Mouse (Mus musculus) heart, embryonic 14.5 days (tissue): ENCODE measurements around the gene Olfr198. TPM values are rescaled to one million over a fixed set of nuclear protein-coding genes. Genes with fewer than 3 reads are reported as not detected.
"Not testable (repeated sequence)": the region's sequence is repeated elsewhere in the genome, so short reads cannot be mapped to it uniquely, and the experiment has no call there.

Experiments
- ATAC-seq: fragments of 200-750 bp; cut with Nextera tagmentation; 2 replicates; pipeline ENCODE4 v1.8.0; 2017; ENCODE audit warnings: low read depth, moderate TSS enrichment; ENCODE audit not compliant: insufficient number of reproducible peaks, insufficient read depth, low FRiP score
- H3K27ac ChIP-seq, 2 experiments: fragments of 200-500 bp in 1 of 2; fragments of 300-500 bp in 1 of 2; sonication (generic) in 1 of 2; replicated peaks in 1 of 2; 2 replicates each; pipeline ENCODE4 v1.5.1; 2012 to 2014; ENCODE audit warnings: low read depth in 2 of 2, low read length in 2 of 2, control low read depth in 1 of 2, mild to moderate bottlenecking in 1 of 2, mixed read lengths in 1 of 2; ENCODE audit not compliant: control insufficient read depth in 1 of 2, insufficient read depth in 1 of 2
- H3K27me3 ChIP-seq: fragments of 300-500 bp; sonication (generic); 2 replicates; pipeline ENCODE4 v1.6.1; 2014; ENCODE audit warnings: mild to moderate bottlenecking, low read length, control low read depth; ENCODE audit not compliant: control insufficient read depth, insufficient read depth
- H3K36me3 ChIP-seq: fragments of 300-500 bp; sonication (generic); 2 replicates; pipeline ENCODE4 v1.6.1; 2014; ENCODE audit warnings: mild to moderate bottlenecking, control low read depth, low read length, mixed read lengths; ENCODE audit not compliant: control insufficient read depth, insufficient read depth
- H3K4me1 ChIP-seq, 2 experiments: fragments of 200-500 bp in 1 of 2; fragments of 300-500 bp in 1 of 2; sonication (generic) in 1 of 2; 2 replicates each; pipeline ENCODE4 v1.6.1; 2012 to 2014; ENCODE audit warnings: low read length in 2 of 2, control low read depth in 1 of 2, mixed read lengths in 1 of 2; ENCODE audit not compliant: control insufficient read depth in 2 of 2, insufficient read depth in 2 of 2
- H3K4me2 ChIP-seq: fragments of 300-500 bp; sonication (generic); 2 replicates; pipeline ENCODE4 v1.6.1; 2014; ENCODE audit warnings: mild to moderate bottlenecking, low read length
- H3K4me3 ChIP-seq, 2 experiments: fragments of 200-500 bp in 1 of 2; fragments of 300-500 bp in 1 of 2; sonication (generic) in 1 of 2; 2 replicates each; pipeline ENCODE4 v1.5.1; 2012 to 2014; ENCODE audit warnings: low read length in 2 of 2, mild to moderate bottlenecking in 2 of 2, control low read depth in 1 of 2, low read depth in 1 of 2, moderate library complexity in 1 of 2; ENCODE audit not compliant: control insufficient read depth in 1 of 2, insufficient read depth in 1 of 2
- H3K9ac ChIP-seq: fragments of 300-500 bp; sonication (generic); 2 replicates; pipeline ENCODE4 v1.6.1; 2014; ENCODE audit warnings: mild to moderate bottlenecking, low read length
- H3K9me3 ChIP-seq: fragments of 300-500 bp; sonication (generic); 2 replicates; pipeline ENCODE4 v1.6.1; 2016; ENCODE audit warnings: low read length, control low read depth; ENCODE audit not compliant: control insufficient read depth
- WGBS: fragments of 180-500 bp; shearing (Covaris S2); extraction: QIAGEN DNeasy Blood & Tissue Kit; methylation state at CpG from one replicate; pipeline ENCODE4 v1.1.7; 2014; 5-methylcytosine and 5-hydroxymethylcytosine counted together
- polyA plus RNA-seq: library from polyadenylated mRNA; unstranded; fragments of >200 nt; fragmentation: Nextera tagmentation; extraction: Ambion mirVana; gene quantifications from 2 replicates; pipeline ENCODE4 v1.2.1, GENCODE M21; 2014

The Olfr198 gene
- polyA plus RNA-seq = not detected in 2 replicates

DNA sequence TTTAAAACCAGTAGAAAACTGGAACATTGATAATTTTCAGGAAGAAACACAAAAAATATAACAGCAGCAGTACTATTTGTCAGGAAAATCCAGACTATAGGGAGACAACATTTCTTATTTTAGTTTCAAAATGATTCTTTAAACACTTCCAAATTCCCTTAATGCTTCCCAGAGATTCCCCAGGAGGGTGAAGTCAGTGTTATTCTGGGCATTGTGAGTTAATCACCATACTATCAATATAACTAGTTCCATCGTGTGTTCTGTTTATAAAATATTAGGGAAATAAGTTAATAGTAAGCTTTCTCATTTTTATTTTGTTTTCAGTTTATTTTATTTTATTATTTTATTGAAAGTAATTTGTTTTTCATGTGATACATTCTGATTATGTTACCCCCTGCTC is at the start of gene Olfr198:
TSS of gene Olfr198 (minus strand) at position 101 of the 400 bp plus-strand sequence.
- 40% methylated on average over 1 of the region's 1 CpGs for WGBS

DNA sequence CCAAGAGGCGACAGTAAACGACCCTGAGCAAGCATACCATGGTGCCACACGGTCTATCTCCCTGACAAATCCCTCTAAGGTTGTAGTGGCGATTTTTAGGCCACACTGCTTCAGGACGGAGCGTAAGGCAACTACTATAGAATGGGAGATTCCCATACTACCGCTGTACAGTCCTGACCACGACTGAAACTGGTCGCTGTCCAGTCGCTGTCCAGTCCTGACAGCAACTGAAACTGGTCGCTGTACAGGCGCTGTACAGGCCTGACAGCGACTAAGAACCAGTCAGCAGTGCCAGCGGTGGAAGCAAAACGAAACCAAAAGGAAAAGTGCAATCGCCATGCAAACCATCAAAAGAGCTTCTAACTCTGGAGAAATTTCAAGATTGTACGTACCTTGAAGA is 46.4 kb upstream of the Olfr198 start:
- H3K4me3 ChIP-seq = no peak overlapping the region
- no peak for ATAC-seq
- no peak overlapping the region for H3K27ac ChIP-seq
- H3K4me2 ChIP-seq = no peak overlapping the region
- 76% methylated on average over 17 of the region's 17 CpGs for WGBS
- H3K27me3 ChIP-seq = no peaks in the 10 kb centered on the region
- H3K9ac ChIP-seq = no peak overlapping the region
- peaks cover 3% of the 10 kb centered on the region; the same call in 1 of the 2 replicates for H3K9me3 ChIP-seq
- no peaks in the 10 kb centered on the region for H3K4me1 ChIP-seq
- H3K36me3 ChIP-seq = no peaks in the 10 kb centered on the region

More for the DNA sequence above, at the start of gene Olfr198:
- H3K27me3 ChIP-seq, H3K9me3 ChIP-seq, H3K4me3 ChIP-seq, ATAC-seq, H3K9ac ChIP-seq, H3K36me3 ChIP-seq, H3K4me1 ChIP-seq, H3K4me2 ChIP-seq, H3K27ac ChIP-seq: not testable (repeated sequence)

GRCm38 (mm10) chr16:59219667-59220066 is 16.3 kb upstream of the Olfr198 start, which contains the start of gene Olfr199:
Gene Olfr199 (minus strand): TSS chr16:59219767.
- H3K27ac ChIP-seq, H3K9me3 ChIP-seq, H3K9ac ChIP-seq, H3K4me1 ChIP-seq, H3K27me3 ChIP-seq, H3K4me3 ChIP-seq, H3K4me2 ChIP-seq, ATAC-seq, H3K36me3 ChIP-seq: not testable (repeated sequence)
- 51% methylated on average over 1 of the region's 1 CpGs for WGBS

DNA sequence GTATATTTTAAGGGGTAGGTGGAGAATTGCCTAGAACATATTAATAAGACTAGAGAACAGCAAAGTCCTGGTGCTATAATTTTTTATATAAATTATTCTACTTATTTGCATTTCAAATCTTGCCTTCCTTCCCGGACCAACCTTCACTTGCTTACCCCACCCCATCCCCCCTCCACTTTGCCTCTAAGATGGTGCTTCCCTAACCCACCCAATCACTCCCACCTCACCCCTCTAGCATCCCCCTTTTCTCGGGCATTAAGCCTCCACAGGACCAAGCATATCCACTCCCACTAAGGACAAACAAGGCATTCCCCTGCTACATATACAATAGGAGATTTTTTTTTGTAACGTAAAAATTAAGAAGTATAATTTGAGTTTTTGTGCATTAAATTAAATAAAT is 14.5 kb upstream of the Olfr198 start:
- H3K4me2 ChIP-seq, H3K27ac ChIP-seq, H3K9ac ChIP-seq, H3K36me3 ChIP-seq, H3K4me3 ChIP-seq, ATAC-seq, H3K4me1 ChIP-seq, H3K9me3 ChIP-seq, H3K27me3 ChIP-seq: not testable (repeated sequence)
- 55% methylated on average over 3 of the region's 3 CpGs for WGBS

DNA sequence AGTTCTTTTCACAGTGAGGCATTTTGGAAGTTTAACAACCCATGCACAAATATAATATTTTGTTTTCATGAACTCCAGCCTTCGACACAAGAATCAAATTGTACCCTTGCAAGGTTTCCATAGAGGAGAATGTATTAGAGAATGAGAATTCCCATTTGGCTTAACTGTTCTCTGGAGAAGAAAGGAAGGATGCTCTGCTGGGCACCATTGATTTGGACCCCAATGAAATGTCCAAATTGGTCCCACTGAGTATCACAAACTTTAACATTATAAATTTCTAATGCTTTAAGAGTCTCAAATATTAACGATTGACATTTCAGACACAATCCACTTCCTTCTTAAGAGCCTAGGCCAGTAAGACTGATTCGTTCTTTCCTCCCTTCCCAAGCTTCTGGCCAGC is 33.0 kb downstream of the Olfr198 start, which contains the start of gene Olfr196:
TSS of gene Olfr196 (minus strand) at position 101 of the 400 bp plus-strand sequence.
- no peaks in the 10 kb centered on the region for H3K4me1 ChIP-seq
- H3K36me3 ChIP-seq = no peaks in the 10 kb centered on the region
- no peak within 1 kb of the TSS for H3K4me2 ChIP-seq
- no peaks in the 10 kb centered on the region for H3K27me3 ChIP-seq
- no peak for ATAC-seq
- WGBS = 63% methylated on average over 3 of the region's 3 CpGs
- no peak within 1 kb of the TSS for H3K9ac ChIP-seq
- no peak within 1 kb of the TSS for H3K27ac ChIP-seq
- H3K4me3 ChIP-seq = no peak within 1 kb of the TSS
- peaks cover 6% of the 10 kb centered on the region for H3K9me3 ChIP-seq

DNA sequence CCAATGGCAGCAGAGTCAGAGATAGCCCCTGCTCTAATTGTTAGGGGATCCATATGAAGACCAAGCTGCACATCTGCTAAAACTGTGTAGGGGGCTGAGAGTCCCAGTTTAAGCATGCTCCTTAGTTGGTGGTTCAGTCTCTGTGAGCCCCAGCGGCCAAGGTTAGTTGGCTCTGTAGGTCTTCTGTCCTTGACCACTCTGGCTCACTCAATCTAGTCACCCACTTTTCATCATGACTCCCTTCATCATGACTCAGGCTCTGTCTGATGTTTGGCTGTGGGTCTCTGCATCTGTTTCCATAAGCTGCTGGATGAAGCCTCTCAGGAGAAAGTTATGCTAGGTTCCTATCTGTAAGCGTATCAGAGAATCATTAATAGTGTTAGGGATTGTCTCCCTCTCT is 51.3 kb downstream of the Olfr198 start:
- Histone ChIP-seq H3K9ac (no peak overlapping the region), H3K4me3 (no peak overlapping the region), H3K27me3 (no peaks in the 10 kb centered on the region), H3K36me3 (no peaks in the 10 kb centered on the region), H3K4me2 (no peak overlapping the region), H3K4me1 (no peaks in the 10 kb centered on the region), H3K27ac (no peak overlapping the region), H3K9me3 (no peaks in the 10 kb centered on the region)
- WGBS = 93% methylated on average over 2 of the region's 2 CpGs
- no peak for ATAC-seq

Other genes with a start within 250 kb of the Olfr198 start
- not detected in 2 replicates for gene Olfr183, start 208.2 kb downstream of the Olfr198 start, polyA plus RNA-seq
- not detected in 2 replicates for gene Olfr186, start 173.2 kb downstream of the Olfr198 start, polyA plus RNA-seq
- gene Olfr187, start 163.8 kb downstream of the Olfr198 start, polyA plus RNA-seq = not detected in 2 replicates
- not detected in 2 replicates for gene Olfr190, start 125.5 kb downstream of the Olfr198 start, polyA plus RNA-seq
- gene Olfr191, start 113.7 kb downstream of the Olfr198 start, polyA plus RNA-seq = not detected in 2 replicates
- gene Olfr193, start 91.7 kb downstream of the Olfr198 start, polyA plus RNA-seq = not detected in 2 replicates
- not detected in 2 replicates for gene Olfr194, start 82.5 kb downstream of the Olfr198 start, polyA plus RNA-seq
- not detected in 2 replicates for gene Olfr195, start 56.5 kb downstream of the Olfr198 start, polyA plus RNA-seq
- not detected in 2 replicates for gene Olfr196, start 33.1 kb downstream of the Olfr198 start, polyA plus RNA-seq
- gene Olfr199, start 16.2 kb upstream of the Olfr198 start, polyA plus RNA-seq = not detected in 2 replicates
- gene Olfr201, start 69.1 kb upstream of the Olfr198 start, polyA plus RNA-seq = not detected in 2 replicates
- gene Olfr202, start 83.3 kb upstream of the Olfr198 start, polyA plus RNA-seq = not detected in 2 replicates
- gene Olfr203, start 95.3 kb upstream of the Olfr198 start, polyA plus RNA-seq = not detected in 2 replicates
- not detected in 2 replicates for gene Olfr204, start 114.7 kb upstream of the Olfr198 start, polyA plus RNA-seq
- gene Olfr205, start 127.6 kb upstream of the Olfr198 start, polyA plus RNA-seq = not detected in 2 replicates
- not detected in 2 replicates for gene Olfr206, start 145.7 kb upstream of the Olfr198 start, polyA plus RNA-seq
- not detected in 2 replicates for gene Olfr209, start 160.5 kb upstream of the Olfr198 start, polyA plus RNA-seq
- not detected in 2 replicates for gene Gabrr3, start 203.8 kb upstream of the Olfr198 start, polyA plus RNA-seq